Mouse (Mus musculus): Measurements from ENCODE around the gene AA792892. TPM values are rescaled to one million over a fixed set of nuclear protein-coding genes. Genes with fewer than 3 reads are reported as not detected.
"Not testable (repeated sequence)": the region's sequence is repeated elsewhere in the genome, so short reads cannot be mapped to it uniquely, and the experiment has no call there.

The AA792892 gene
- total RNA-seq (2014; fragmentation: Nextera tagmentation) (not detected in 2 replicates), total RNA-seq (2017) (not detected in 2 replicates)

GRCm38 (mm10) chr5:94339449-94339848 lies at the start of gene AA792892:
Gene AA792892 (plus strand): TSS chr5:94339749.
- ATAC-seq (replicated peaks; ENCODE audit: poor library complexity, severe bottlenecking), result not testable (repeated sequence)

GRCm38 (mm10) chr5:94306696-94307095 lies 32.9 kb upstream of the AA792892 start, which contains the start of gene A430089I19Rik:
Gene A430089I19Rik (minus strand): TSS chr5:94306796.
- ATAC-seq (replicated peaks; ENCODE audit: poor library complexity, severe bottlenecking), result not testable (repeated sequence)

GRCm38 (mm10) chr5:94314135-94314534 lies 25.4 kb upstream of the AA792892 start, which contains the start of gene Gm6502:
Gene Gm6502 (plus strand): TSS chr5:94314435.
- ATAC-seq (replicated peaks; ENCODE audit: poor library complexity, severe bottlenecking), result not testable (repeated sequence)

Other genes starting within 250 kb of the AA792892 start
- gene Gm3106, start 121.7 kb upstream of the AA792892 start, total RNA-seq (2014; fragmentation: Nextera tagmentation), result not detected in 2 replicates
- gene Gm3106, start 121.7 kb upstream of the AA792892 start, total RNA-seq (2017), result not detected in 2 replicates
- not detected in 2 replicates for gene A430089I19Rik, start 33.0 kb upstream of the AA792892 start, total RNA-seq (2014; fragmentation: Nextera tagmentation)
- gene A430089I19Rik, start 33.0 kb upstream of the AA792892 start, total RNA-seq (2017), result not detected in 2 replicates
- not detected in 2 replicates for gene Gm6502, start 25.3 kb upstream of the AA792892 start, total RNA-seq (2014; fragmentation: Nextera tagmentation)
- not detected in 2 replicates for gene Gm6502, start 25.3 kb upstream of the AA792892 start, total RNA-seq (2017)
- gene Gm7682, start 106.0 kb downstream of the AA792892 start, total RNA-seq (2014; fragmentation: Nextera tagmentation), result not detected in 2 replicates
- gene Gm7682, start 106.0 kb downstream of the AA792892 start, total RNA-seq (2017), result not detected in 2 replicates
- gene Gm3139, start 186.5 kb downstream of the AA792892 start, total RNA-seq (2014; fragmentation: Nextera tagmentation), result not detected in 2 replicates
- not detected in 2 replicates for gene Gm3139, start 186.5 kb downstream of the AA792892 start, total RNA-seq (2017)

All from granulocyte monocyte progenitor cell, adult 5-6 weeks (primary cell).